Comparison of ENCODE assay signal across 28 mouse cellular contexts in genomic region chr10:98882587-98882986, GRCm38 (mm10). TPM values are rescaled to one million over a fixed set of nuclear protein-coding genes. Genes with fewer than 3 reads are reported as not detected.
DNase-seq lines count a peak whose midpoint lies in the region; ATAC-seq and TF ChIP-seq lines count a peak whose summit lies in the region.
"Had no signal": no experiment of that assay in that cellular context is flagged by ENCODE, and none has a peak within 500 bp of the region (broad histone marks: within the 10 kb centered on the region; RNA-seq: fewer than 3 reads in every experiment).

No protein-coding gene starts in this region.

- no peak overlapping the region for H3K4me3 ChIP-seq in lung, embryonic 14.5 days (ENCODE audit: low read depth, low read length)
- H3K4me3 ChIP-seq in limb, embryonic 15.5 days: no peak overlapping the region
- H3K4me3 ChIP-seq: embryonic facial prominence, embryonic 15.5 days; forebrain, embryonic 12.5 days; hindbrain, embryonic 10.5 days; hindbrain, embryonic 15.5 days; left cerebral cortex, adult 2 months; neural tube, embryonic 15.5 days; stomach, embryonic 15.5 days had no signal

- no peaks in the 10 kb centered on the region for H3K36me3 ChIP-seq in lung, embryonic 14.5 days (ENCODE audit: insufficient read depth)
- no peaks in the 10 kb centered on the region for H3K36me3 ChIP-seq in limb, embryonic 15.5 days
- H3K36me3 ChIP-seq: embryonic facial prominence, embryonic 15.5 days; forebrain, embryonic 12.5 days; G1E; hindbrain, embryonic 10.5 days; hindbrain, embryonic 15.5 days; neural tube, embryonic 15.5 days; stomach, embryonic 15.5 days had no signal

- ATAC-seq in lung, embryonic 14.5 days (ENCODE audit: insufficient read depth): peak; percentile 53
- ATAC-seq in limb, embryonic 15.5 days (ENCODE audit: insufficient number of reproducible peaks, low FRiP score, low TSS enrichment, low read depth): peak; percentile 61; the same call in 1 of the 2 replicates
- ATAC-seq: forebrain, postnatal 0 days; inflammation-experienced regulatory T-cells, adult 6 months had no signal

- intact Hi-C loops in gastrocnemius, postnatal 36 days (cut with DNase I): no loop called here

- no peaks in the 10 kb centered on the region for H3K4me1 ChIP-seq in lung, embryonic 14.5 days (ENCODE audit: insufficient read depth)
- no peaks in the 10 kb centered on the region for H3K4me1 ChIP-seq in limb, embryonic 15.5 days
- H3K4me1 ChIP-seq: embryonic facial prominence, embryonic 15.5 days; forebrain, embryonic 12.5 days; hindbrain, embryonic 10.5 days; hindbrain, embryonic 15.5 days; neural tube, embryonic 15.5 days; stomach, embryonic 15.5 days had no signal

- H3K9ac ChIP-seq in lung, embryonic 14.5 days: no peak overlapping the region
- H3K9ac ChIP-seq in limb, embryonic 15.5 days: no peak overlapping the region
- H3K9ac ChIP-seq: embryonic facial prominence, embryonic 15.5 days; forebrain, embryonic 12.5 days; forebrain, postnatal 0 days; hindbrain, embryonic 15.5 days; liver, embryonic 14.5 days; neural tube, embryonic 15.5 days; stomach, embryonic 15.5 days had no signal

- H3K27me3 ChIP-seq in lung, embryonic 14.5 days (ENCODE audit: insufficient read depth, low read length): no peaks in the 10 kb centered on the region
- H3K27me3 ChIP-seq in limb, embryonic 15.5 days: no peaks in the 10 kb centered on the region
- H3K27me3 ChIP-seq: embryonic facial prominence, embryonic 15.5 days; forebrain, embryonic 12.5 days; hindbrain, embryonic 15.5 days; neural tube, embryonic 15.5 days; stomach, embryonic 15.5 days had no signal

- H3K4me2 ChIP-seq in lung, embryonic 14.5 days: no peak overlapping the region
- no peak overlapping the region for H3K4me2 ChIP-seq in limb, embryonic 15.5 days
- H3K4me2 ChIP-seq: embryonic facial prominence, embryonic 15.5 days; forebrain, embryonic 12.5 days; hindbrain, embryonic 15.5 days; neural tube, embryonic 15.5 days; stomach, embryonic 15.5 days had no signal

- no peak for TF ChIP-seq CTCF in lung, embryonic 14.5 days (IDR thresholded peaks at IDR 0.05; ENCODE audit: low read depth)

- no peaks in the 10 kb centered on the region for H3K9me3 ChIP-seq in lung, embryonic 14.5 days (ENCODE audit: low read depth, low read length)
- H3K9me3 ChIP-seq in limb, embryonic 15.5 days: no peaks in the 10 kb centered on the region
- H3K9me3 ChIP-seq: embryonic facial prominence, embryonic 15.5 days; forebrain, embryonic 12.5 days; G1E; hindbrain, embryonic 10.5 days; hindbrain, embryonic 15.5 days; neural tube, embryonic 15.5 days; stomach, embryonic 15.5 days had no signal

- peak; percentile 20 for DNase-seq in gastrocnemius, adult 18-20 months (ENCODE audit: low spot score)
- DNase-seq in gastrocnemius, postnatal 36 days: no peak
- peak; percentile 54 for DNase-seq in lung, embryonic 14.5 days
- DNase-seq in lung, postnatal 36 days: no peak
- peak; percentile 13 for DNase-seq in gastrocnemius, postnatal 10 days
- DNase-seq in cerebellum, adult 9-10 months: no peak
- DNase-seq in kidney, adult 8-10 months: no peak
- DNase-seq: adrenal gland, adult 8-10 months; forebrain, postnatal 0 days; heart, postnatal 14 days; kidney, adult 2 months; kidney, postnatal 10 days; liver; midbrain, embryonic 14.5 days; retina, postnatal 1 day; right cerebral cortex, postnatal 14 days; thymus, postnatal 14 days had no signal

- H3K27ac ChIP-seq in lung, embryonic 14.5 days (ENCODE audit: low read depth): 0 out of 2 replicates have a peak overlapping the region, but pooled peaks have one; percentile 34
- no peak overlapping the region for H3K27ac ChIP-seq in limb, embryonic 15.5 days
- H3K27ac ChIP-seq: embryonic facial prominence, embryonic 15.5 days; forebrain, embryonic 12.5 days; hindbrain, embryonic 10.5 days; hindbrain, embryonic 15.5 days; left cerebral cortex, adult 2 months; liver, embryonic 14.5 days; neural tube, embryonic 15.5 days; stomach, embryonic 15.5 days had no signal

- 63% methylated on average over 5 of the region's 5 CpGs for WGBS in lung, embryonic 14.5 days
- WGBS in limb, embryonic 15.5 days: 72% methylated on average over 5 of the region's 5 CpGs

RNA-seq across cellular contexts. Expression of gene Atp2b1, which starts 31.6 kb away (rescaled TPM):
- 10 to 100 TPM; 63.8 to 72.3 TPM for total RNA-seq in gastrocnemius, adult 18-20 months (2021)
- 10 to 100 TPM; 58.2 to 67.0 TPM for total RNA-seq in gastrocnemius, postnatal 36 days (2021)
- 174 and 176 TPM in 2 replicates for polyA plus RNA-seq in lung, embryonic 14.5 days (2014; fragmentation: Nextera tagmentation; extraction: Ambion mirVana)
- total RNA-seq in gastrocnemius, postnatal 10 days (2021): 10 to 100 TPM; 69.6 to 77.5 TPM
- polyA plus RNA-seq in limb, embryonic 15.5 days (2015; fragmentation: Nextera tagmentation; extraction: Ambion mirVana): 132 and 139 TPM in 2 replicates

Comparison
In these comparisons a context has a peak if more than half of its experiments do, and no peak if none do; other contexts are left out.
1. DNase-seq: peak in gastrocnemius, adult 18-20 months (single experiment), lung, embryonic 14.5 days (single experiment) and gastrocnemius, postnatal 10 days (single experiment); none in gastrocnemius, postnatal 36 days (0 of 2), lung, postnatal 36 days (single experiment), cerebellum, adult 9-10 months (single experiment) and kidney, adult 8-10 months (0 of 2).